Mouse (Mus musculus) testis, adult 2 months (tissue): ENCODE measurements at regions not wholly inside any gene's neighbourhood (a gene's known extent, or its start where the extent isn't known, plus 50 kb on each side); places are given as distances from the start of the nearest gene placed in this dataset.

ENCODE experiments used
- H3K27ac ChIP-seq: fragments of 200-500 bp; 2 replicates; pipeline ENCODE4 v1.5.1; 2012; ENCODE audit warnings: low read depth, low read length; ENCODE audit not compliant: control insufficient read depth, insufficient read depth
- H3K27me3 ChIP-seq: fragments of 200-500 bp; 2 replicates; pipeline ENCODE4 v1.6.1; 2012; ENCODE audit warnings: mild to moderate bottlenecking, low read length, moderate library complexity; ENCODE audit not compliant: control insufficient read depth, insufficient read depth
- H3K36me3 ChIP-seq: fragments of 200-500 bp; 2 replicates; pipeline ENCODE4 v1.6.1; 2012; ENCODE audit warnings: mild to moderate bottlenecking, low read length; ENCODE audit not compliant: control insufficient read depth, insufficient read depth
- H3K4me1 ChIP-seq: fragments of 200-500 bp; 2 replicates; pipeline ENCODE4 v1.6.1; 2012; ENCODE audit warnings: low read length; ENCODE audit not compliant: control insufficient read depth, insufficient read depth
- H3K4me3 ChIP-seq: fragments of 200-500 bp; 2 replicates; pipeline ENCODE4 v1.5.1; 2012; ENCODE audit warnings: low read depth, mild to moderate bottlenecking, low read length, moderate library complexity, mixed read lengths; ENCODE audit not compliant: control insufficient read depth
- CTCF ChIP-seq: fragments of 200-500 bp; IDR thresholded peaks from 2 replicates; pipeline ENCODE4 v1.5.1; 2012; ENCODE audit warnings: low read depth, mild to moderate bottlenecking, inconsistent platforms, low read length, moderate library complexity; ENCODE audit not compliant: control insufficient read depth, insufficient read depth, insufficient replicate concordance
- POLR2A ChIP-seq: fragments of 200-500 bp; IDR thresholded peaks from 2 replicates; pipeline ENCODE4 v1.6.1; 2012; ENCODE audit warnings: low read depth, mild to moderate bottlenecking, inconsistent platforms, low read length, moderate library complexity; ENCODE audit not compliant: control insufficient read depth

- Histone ChIP-seq H3K4me1 (no peaks in the 10 kb centered on the region), H3K27me3 (no peaks in the 10 kb centered on the region), H3K4me3 (no peak overlapping the region), H3K27ac (no peak overlapping the region), H3K36me3 (no peaks in the 10 kb centered on the region)
- no peak for TF ChIP-seq POLR2A
- no peak for TF ChIP-seq CTCF
Measured at GRCm38 (mm10) chr2:148175251-148175927, 128.6 kb upstream of the Foxa2 start.

GRCm38 (mm10) chr2:148180245-148180644, 133.5 kb upstream of the Foxa2 start:
- Histone ChIP-seq H3K4me3 (no peak overlapping the region), H3K36me3 (no peaks in the 10 kb centered on the region), H3K27ac (no peak overlapping the region), H3K4me1 (no peaks in the 10 kb centered on the region), H3K27me3 (no peaks in the 10 kb centered on the region)
- no peak for TF ChIP-seq POLR2A
- TF ChIP-seq CTCF, result no peak

GRCm38 (mm10) chr2:148181518-148181917, 134.7 kb upstream of the Foxa2 start:
- H3K27ac ChIP-seq, result no peak overlapping the region
- H3K36me3 ChIP-seq, result no peaks in the 10 kb centered on the region
- no peaks in the 10 kb centered on the region for H3K27me3 ChIP-seq
- no peaks in the 10 kb centered on the region for H3K4me1 ChIP-seq
- no peak overlapping the region for H3K4me3 ChIP-seq
- TF ChIP-seq CTCF (no peak), POLR2A (no peak)

- Histone ChIP-seq H3K27ac (no peak overlapping the region), H3K4me3 (no peak overlapping the region), H3K4me1 (no peaks in the 10 kb centered on the region), H3K36me3 (no peaks in the 10 kb centered on the region), H3K27me3 (no peaks in the 10 kb centered on the region)
- TF ChIP-seq CTCF (no peak), POLR2A (no peak)
Measured at GRCm38 (mm10) chr2:148182492-148183052, 135.8 kb upstream of the Foxa2 start.

- Histone ChIP-seq H3K36me3 (no peaks in the 10 kb centered on the region), H3K27ac (no peak overlapping the region), H3K4me3 (no peak overlapping the region), H3K27me3 (no peaks in the 10 kb centered on the region), H3K4me1 (no peaks in the 10 kb centered on the region)
- TF ChIP-seq POLR2A, result no peak
- no peak for TF ChIP-seq CTCF
Measured at GRCm38 (mm10) chr2:148184801-148185212, 138.0 kb upstream of the Foxa2 start.

GRCm38 (mm10) chr2:148186363-148186991, 139.7 kb upstream of the Foxa2 start:
- Histone ChIP-seq H3K4me3 (no peak overlapping the region), H3K27ac (no peak overlapping the region), H3K27me3 (no peaks in the 10 kb centered on the region), H3K4me1 (no peaks in the 10 kb centered on the region), H3K36me3 (no peaks in the 10 kb centered on the region)
- TF ChIP-seq POLR2A (no peak), CTCF (no peak)

- Histone ChIP-seq H3K4me3 (no peak overlapping the region), H3K36me3 (no peaks in the 10 kb centered on the region), H3K4me1 (no peaks in the 10 kb centered on the region), H3K27ac (no peak overlapping the region), H3K27me3 (no peaks in the 10 kb centered on the region)
- no peak for TF ChIP-seq POLR2A
- TF ChIP-seq CTCF, result no peak
Measured at GRCm38 (mm10) chr2:148188865-148189264, 142.1 kb upstream of the Foxa2 start.
